Mouse (Mus musculus) adrenal gland, postnatal 10 days (tissue): ENCODE measurements around the gene Sema4f. TPM values are rescaled to one million over a fixed set of nuclear protein-coding genes. Genes with fewer than 3 reads are reported as not detected.
A peak's percentile ranks its signal among the peaks of the same experiment; 100 is the strongest.

Experiments
- DNase-seq: peaks from one replicate; pipeline ENCODE4 v3.0.0; 2021; ENCODE audit warnings: mixed read lengths
- total RNA-seq, 2 experiments: library from RNA; stranded (reverse); gene quantifications; 2 replicates each; pipeline ENCODE4 v1.2.3; 2021

Sema4f gene
- total RNA-seq, 2 experiments from 2014 or later, result 1.0 to 2.8 TPM

GRCm38 (mm10) chr6:82915889-82916288, 23.7 kb downstream of the Sema4f start:
- peak; percentile 76 for DNase-seq

- peak; percentile 14 for DNase-seq
These were observed 26.0 kb downstream of the Sema4f start for GRCm38 (mm10) chr6:82913336-82914247.

DNA sequence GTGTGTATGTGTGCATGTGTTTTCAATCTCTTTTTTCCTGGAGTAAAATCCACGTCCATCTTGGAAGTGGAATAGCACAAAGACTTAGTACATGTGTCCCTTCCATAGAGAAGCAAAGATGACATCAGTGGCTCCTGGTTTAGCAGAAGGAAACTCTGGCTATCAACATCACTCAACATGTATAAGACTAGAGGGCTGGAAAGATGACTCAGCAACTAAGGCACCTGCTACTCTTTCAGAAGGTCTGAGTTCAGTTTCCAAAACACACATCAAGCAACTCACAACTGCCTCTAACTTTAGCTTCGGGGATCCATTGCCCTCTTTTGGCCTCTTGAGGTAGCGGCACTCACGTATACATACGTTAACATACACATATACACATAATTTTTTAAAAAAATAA, 28.3 kb downstream of the Sema4f start:
- no peak for DNase-seq

- DNase-seq, result peak; percentile 65
These were observed 30.3 kb downstream of the Sema4f start for GRCm38 (mm10) chr6:82909136-82909855.

- DNase-seq, result no peak
These were observed 31.5 kb downstream of the Sema4f start for GRCm38 (mm10) chr6:82908034-82908433.

- no peak for DNase-seq
These were observed 32.6 kb downstream of the Sema4f start for GRCm38 (mm10) chr6:82906985-82907384.

DNA sequence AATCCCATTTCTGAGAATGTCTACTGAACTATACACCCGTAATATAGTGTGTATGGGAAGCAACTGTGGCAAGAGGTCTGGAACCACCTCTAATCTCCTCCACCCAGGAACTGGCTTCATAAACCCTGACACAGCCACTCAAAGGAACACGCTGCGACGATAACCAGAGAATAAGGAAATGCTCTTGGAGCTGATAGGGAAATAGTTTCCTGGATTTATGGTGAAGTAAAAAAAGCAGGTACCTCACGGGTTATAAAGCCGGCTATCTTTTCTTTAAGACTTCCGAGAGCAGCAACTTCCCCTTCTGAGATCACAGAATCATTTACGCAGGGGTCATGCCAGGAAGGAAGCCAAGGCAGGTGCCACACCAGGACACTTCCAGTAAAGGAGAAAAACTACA, 37.0 kb downstream of the Sema4f start:
- DNase-seq, result no peak

DNA sequence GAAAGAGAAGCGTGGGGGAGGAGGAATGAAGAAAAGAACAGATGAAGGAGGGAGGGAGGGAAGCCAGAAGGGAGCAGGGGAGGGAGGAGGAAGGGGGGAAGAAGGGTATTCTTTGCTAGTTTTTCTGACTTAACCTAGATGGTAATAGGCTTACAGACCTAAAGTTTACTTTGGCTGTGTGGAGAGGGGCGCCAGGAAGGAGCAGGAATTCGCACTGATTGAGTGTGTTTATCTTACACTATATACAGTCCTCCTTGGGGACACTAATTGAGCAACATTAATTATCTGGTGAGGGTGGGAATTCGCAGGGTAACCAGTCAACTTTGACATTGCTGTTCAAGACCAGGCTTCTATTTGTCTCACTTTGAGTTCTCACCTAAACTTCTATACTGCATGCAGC, 40.8 kb downstream of the Sema4f start:
- DNase-seq, result no peak

- no peak for DNase-seq
These were observed 41.3 kb downstream of the Sema4f start for GRCm38 (mm10) chr6:82898227-82898626.

DNA sequence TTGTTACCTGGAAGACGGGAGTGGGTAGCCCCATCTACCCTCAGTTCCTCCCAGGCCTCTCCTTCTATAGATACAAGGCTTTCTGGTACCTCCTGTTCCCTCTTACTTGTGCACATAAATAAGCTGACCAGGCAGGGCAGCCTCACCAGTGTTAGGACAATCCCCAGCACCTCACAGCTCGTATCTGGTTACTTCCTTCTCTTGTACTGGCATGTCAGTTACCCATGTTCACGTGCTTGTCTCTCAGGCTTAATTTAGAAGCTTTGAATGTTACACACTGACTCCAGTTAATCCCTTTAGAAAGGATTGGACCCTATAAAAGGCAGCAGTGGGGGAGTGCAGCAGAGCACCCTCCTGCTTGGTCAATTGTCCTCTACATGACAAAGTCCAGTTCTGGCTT, 42.3 kb downstream of the Sema4f start:
- DNase-seq, result no peak

DNA sequence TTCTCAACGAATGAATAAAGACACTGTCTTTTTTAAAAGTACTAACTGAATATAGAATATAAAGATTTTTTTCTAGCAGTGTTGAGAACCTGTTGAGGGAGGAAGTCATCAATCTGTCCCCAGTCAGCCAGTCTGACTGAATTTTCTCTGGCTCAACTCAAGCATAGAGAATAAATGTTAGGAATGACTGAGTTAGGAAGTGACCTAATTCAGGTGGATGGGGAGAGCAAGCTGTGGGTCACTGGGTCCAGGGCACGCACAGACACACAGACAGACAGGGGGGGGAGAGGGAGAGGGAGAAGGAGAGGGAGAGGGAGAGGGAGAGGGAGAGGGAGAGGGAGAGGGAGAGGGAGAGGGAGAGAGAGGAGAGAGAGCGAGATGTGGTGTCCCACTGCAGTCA, 46.2 kb downstream of the Sema4f start:
- no peak for DNase-seq

DNA sequence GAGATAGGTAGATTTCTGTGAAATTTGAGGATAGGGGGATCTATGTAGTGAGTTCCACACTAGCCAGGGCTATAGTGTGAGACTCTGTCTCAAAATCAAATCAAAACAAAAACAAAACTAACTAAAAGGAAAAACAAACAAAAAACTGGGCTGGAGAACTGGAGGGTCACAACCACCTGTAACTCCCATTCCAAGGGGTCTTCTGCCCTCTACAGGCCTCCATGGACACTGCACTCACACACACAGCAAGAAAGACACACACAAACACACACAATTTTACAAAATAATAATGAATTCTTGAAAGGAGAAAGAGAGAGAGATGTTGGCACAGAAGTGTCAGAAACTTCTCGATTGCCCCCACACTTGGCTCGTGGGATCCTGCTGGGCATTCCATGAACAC, 47.0 kb downstream of the Sema4f start:
- DNase-seq, result peak; percentile 60

- DNase-seq, result no peak
These were observed 48.1 kb downstream of the Sema4f start for GRCm38 (mm10) chr6:82891488-82891887.

- DNase-seq, result peak; percentile 49
These were observed 53.2 kb downstream of the Sema4f start for GRCm38 (mm10) chr6:82886330-82886729.

- DNase-seq, result no peak
These were observed 53.7 kb downstream of the Sema4f start for GRCm38 (mm10) chr6:82885909-82886308.

DNA sequence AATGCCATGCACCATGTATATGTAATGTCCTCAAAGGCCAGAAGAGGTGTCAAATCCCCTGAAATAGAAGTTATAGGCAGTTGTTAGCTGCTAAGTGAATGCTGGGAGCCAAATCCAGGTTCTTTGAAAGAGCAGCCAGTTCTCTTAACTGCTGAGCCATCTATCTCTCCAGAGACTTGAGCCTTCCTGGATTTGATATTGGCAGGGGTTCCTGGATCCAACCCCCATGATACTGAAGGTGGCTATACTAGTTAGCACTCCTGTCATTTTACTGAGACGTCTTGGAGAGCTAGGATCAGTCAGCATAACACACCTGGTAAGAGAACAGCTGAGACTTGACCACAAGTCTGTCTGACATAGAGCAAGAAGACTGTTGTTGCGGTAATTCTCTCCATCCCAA, 54.1 kb downstream of the Sema4f start:
- DNase-seq, result no peak

DNA sequence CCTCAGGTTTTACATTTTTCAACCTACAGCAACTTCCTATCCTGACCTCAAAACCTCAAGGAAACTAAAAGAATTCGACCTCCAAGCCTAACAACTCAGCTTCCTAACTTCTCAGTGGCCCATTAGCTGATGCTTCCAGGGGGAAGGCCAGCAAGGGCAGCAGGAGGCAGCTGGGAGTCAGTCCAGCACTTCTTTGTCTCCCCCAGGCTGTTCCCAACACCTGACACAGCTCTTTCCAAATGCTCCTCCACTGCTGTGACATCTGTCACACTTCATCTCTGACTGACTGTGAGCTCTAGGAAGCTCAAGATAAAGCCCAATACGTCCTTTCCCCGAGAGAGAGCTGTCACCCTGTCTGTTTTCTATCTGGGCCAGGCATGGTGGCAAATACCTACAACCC, 55.0 kb downstream of the Sema4f start:
- no peak for DNase-seq

DNA sequence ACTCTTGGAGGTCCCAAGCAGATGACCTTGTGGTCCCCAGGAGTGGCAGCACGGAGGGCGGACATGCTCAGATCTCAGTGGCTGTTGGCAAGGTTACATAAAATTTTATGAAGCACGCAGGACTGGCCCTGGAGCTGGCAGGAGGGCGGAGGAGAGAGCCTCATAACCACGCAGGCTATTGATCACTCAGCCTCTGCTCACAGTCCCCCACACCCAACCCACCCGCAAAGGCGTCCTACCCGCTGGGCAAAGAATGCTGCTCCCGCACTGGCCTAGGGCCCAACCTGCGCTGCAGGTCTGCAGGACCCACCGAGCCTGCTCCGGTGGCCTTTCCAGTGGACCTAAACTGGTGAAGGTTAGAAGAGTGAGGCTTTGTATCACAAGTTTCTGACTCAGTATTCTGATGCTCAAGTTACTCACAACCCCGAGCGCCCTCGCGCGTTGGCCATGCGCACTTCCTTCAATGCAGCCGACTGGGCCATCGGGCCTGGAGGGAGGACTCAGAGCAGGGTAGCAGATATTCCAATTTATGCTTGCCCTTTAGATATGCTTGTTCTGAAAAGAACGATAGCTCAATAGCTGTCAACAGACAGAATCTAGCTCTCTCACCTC, 58.0 kb downstream of the Sema4f start:
- DNase-seq, result peak; percentile 82

GRCm38 (mm10) chr6:82880807-82881206, 58.8 kb downstream of the Sema4f start:
- DNase-seq, result peak; percentile 37

- no peak for DNase-seq
These were observed 60.0 kb downstream of the Sema4f start for GRCm38 (mm10) chr6:82879463-82880089.

DNA sequence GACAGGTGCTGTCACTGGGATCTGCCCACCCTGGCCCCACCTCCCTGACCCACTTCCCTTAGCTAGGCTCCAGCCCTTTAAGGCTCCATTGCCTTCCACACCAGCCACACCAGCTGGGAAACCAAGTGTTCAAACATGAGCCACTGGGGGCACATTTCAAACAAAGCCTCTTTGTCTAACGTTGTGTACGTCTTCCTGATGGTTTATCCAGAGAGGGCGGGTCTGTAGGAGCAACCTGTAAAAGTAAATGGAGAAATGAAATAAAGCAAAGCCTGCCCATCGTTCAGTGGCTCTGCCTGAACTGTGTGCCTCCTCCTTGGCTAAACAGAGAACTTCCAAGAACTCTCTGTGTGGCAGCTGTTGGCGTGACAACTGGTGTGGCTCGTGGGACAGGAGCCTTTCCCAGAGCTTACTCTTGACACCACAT, 64.0 kb downstream of the Sema4f start:
- no peak for DNase-seq

- DNase-seq, result no peak
These were observed 67.2 kb downstream of the Sema4f start for GRCm38 (mm10) chr6:82872332-82872707.
